Mouse (Mus musculus): Measurements from ENCODE around the gene Schip1. TPM values are rescaled to one million over a fixed set of nuclear protein-coding genes. Genes with fewer than 3 reads are reported as not detected.
"Not testable (repeated sequence)": the region's sequence is repeated elsewhere in the genome, so short reads cannot be mapped to it uniquely, and the experiment has no call there.

The Schip1 gene
- total RNA-seq (2021) = 10 to 100 TPM; 19.2 to 30.0 TPM
- long read RNA-seq, experiment 1, transcript Schip1-203 (7 exons, 1,730 nt) = major isoform, 10 of 20 reads
- long read RNA-seq, experiment 1, transcript Schip1-206 (8 exons, 2,156 nt) = minor isoform, 5 of 20 reads
- long read RNA-seq, experiment 1, partial matches to known transcripts = 0 of 20 reads
- long read RNA-seq, experiment 1, other reads (novel, unspliced or antisense) = 1 of 20 reads
- long read RNA-seq, experiment 2, transcript Schip1-206 (8 exons, 2,156 nt) = major isoform, 6 of 12 reads
- long read RNA-seq, experiment 2, partial matches to known transcripts = 1 of 12 reads
- long read RNA-seq, experiment 2, other reads (novel, unspliced or antisense) = 1 of 12 reads

GRCm38 (mm10) chr3:68064731-68065130 lies at the start of gene Schip1:
Schip1 (plus strand) TSS chr3:68064802.
- peak; percentile 78 for DNase-seq

- no peak for DNase-seq
Observed at GRCm38 (mm10) chr3:68015786-68016185, 48.8 kb upstream of the Schip1 start.

- DNase-seq = no peak
Observed at GRCm38 (mm10) chr3:68019401-68019800, 45.2 kb upstream of the Schip1 start.

GRCm38 (mm10) chr3:68036097-68036496 lies 28.5 kb upstream of the Schip1 start:
- DNase-seq = no peak

- no peak for DNase-seq
Observed at GRCm38 (mm10) chr3:68042951-68043350, 21.7 kb upstream of the Schip1 start.

GRCm38 (mm10) chr3:68045475-68046416 lies 18.9 kb upstream of the Schip1 start:
- peak; percentile 41 for DNase-seq

- DNase-seq = peak; percentile 5
Observed at GRCm38 (mm10) chr3:68053538-68053937, 11.1 kb upstream of the Schip1 start.

- DNase-seq = peak; percentile 8
Observed at GRCm38 (mm10) chr3:68055071-68055470, 9.5 kb upstream of the Schip1 start.

GRCm38 (mm10) chr3:68056373-68057275 lies 8.0 kb upstream of the Schip1 start:
- peak; percentile 88 for DNase-seq

GRCm38 (mm10) chr3:68059162-68059800 lies 5.3 kb upstream of the Schip1 start:
- DNase-seq = peak; percentile 28

- DNase-seq = no peak
Observed at GRCm38 (mm10) chr3:68071395-68072386, 7.1 kb downstream of the Schip1 start.

GRCm38 (mm10) chr3:68077406-68077805 lies 12.8 kb downstream of the Schip1 start:
- no peak for DNase-seq

GRCm38 (mm10) chr3:68085024-68085423 lies 20.4 kb downstream of the Schip1 start:
- DNase-seq = no peak

GRCm38 (mm10) chr3:68092108-68092507 lies 27.5 kb downstream of the Schip1 start:
- DNase-seq = no peak

- no peak for DNase-seq
Observed at GRCm38 (mm10) chr3:68096724-68097431, 32.3 kb downstream of the Schip1 start.

- DNase-seq = not testable (repeated sequence)
Observed at GRCm38 (mm10) chr3:68099561-68099960, 35.0 kb downstream of the Schip1 start.

GRCm38 (mm10) chr3:68101343-68101742 lies 36.7 kb downstream of the Schip1 start:
- no peak for DNase-seq

GRCm38 (mm10) chr3:68105081-68105685 lies 40.6 kb downstream of the Schip1 start:
- no peak for DNase-seq

GRCm38 (mm10) chr3:68121338-68121737 lies 56.7 kb downstream of the Schip1 start:
- DNase-seq = peak; percentile 3
